Mouse (Mus musculus) C3H10T1/2 (cell line): ENCODE data around the gene Hoxb7. TPM values are rescaled to one million over a fixed set of nuclear protein-coding genes. Genes with fewer than 3 reads are reported as not detected.

Source experiments
- polyA plus RNA-seq, 2 experiments: library from polyadenylated mRNA; unstranded; fragments of >200 nt; fragmentation: generic; extraction: Trizol; gene quantifications; one replicate each; pipeline ENCODE4 v1.2.1; 2012; ENCODE audit warnings: missing spikeins in 2 of 2

The Hoxb7 gene
- not detected for polyA plus RNA-seq

GRCm38 (mm10) chr11:96285771-96286738, at the start of gene Hoxb7:
Gene Hoxb7 (plus strand): TSS chr11:96286623.

GRCm38 (mm10) chr11:96270996-96271540, 15.4 kb upstream of the Hoxb7 start, which contains the start of gene Hoxb9:
Gene Hoxb9 (plus strand): TSS chr11:96271457.

DNA sequence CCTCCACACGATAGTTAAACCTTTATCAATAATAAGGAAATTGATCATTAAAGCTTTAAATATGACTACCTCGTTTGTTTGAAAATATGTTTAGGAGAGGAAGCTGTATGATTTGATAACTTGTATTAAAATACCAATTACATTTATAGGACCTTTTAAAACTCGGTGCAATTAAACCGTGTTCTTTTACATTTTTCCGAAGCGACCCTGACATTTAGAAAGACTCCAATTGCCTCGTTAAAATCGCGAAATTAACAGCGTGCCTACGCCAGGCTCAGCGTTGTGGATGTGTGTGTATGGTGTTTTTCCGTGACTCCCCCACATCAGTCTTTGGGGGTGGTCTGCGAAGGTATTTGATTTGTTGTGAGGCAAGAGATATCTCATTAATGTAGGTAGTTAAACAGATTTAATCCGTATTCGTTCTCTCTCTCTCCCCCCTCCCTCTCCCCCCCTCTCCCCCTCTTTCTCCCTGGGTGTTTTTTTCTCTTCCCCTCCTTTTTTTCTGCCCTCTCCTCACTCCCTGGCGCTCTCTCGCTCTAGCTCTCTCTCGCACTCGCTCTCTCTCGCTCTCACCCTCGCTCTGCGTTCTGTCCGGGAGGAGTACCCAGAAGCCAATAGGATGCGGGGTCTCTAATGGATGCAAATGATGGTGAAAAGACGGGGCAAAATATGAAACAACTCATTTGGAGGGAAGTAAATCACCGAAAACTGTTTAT, 4.4 kb upstream of the Hoxb7 start, which contains the start of gene Hoxb8:
Hoxb8 (plus strand) TSS at position 51 of the 716 bp plus-strand sequence.

DNA sequence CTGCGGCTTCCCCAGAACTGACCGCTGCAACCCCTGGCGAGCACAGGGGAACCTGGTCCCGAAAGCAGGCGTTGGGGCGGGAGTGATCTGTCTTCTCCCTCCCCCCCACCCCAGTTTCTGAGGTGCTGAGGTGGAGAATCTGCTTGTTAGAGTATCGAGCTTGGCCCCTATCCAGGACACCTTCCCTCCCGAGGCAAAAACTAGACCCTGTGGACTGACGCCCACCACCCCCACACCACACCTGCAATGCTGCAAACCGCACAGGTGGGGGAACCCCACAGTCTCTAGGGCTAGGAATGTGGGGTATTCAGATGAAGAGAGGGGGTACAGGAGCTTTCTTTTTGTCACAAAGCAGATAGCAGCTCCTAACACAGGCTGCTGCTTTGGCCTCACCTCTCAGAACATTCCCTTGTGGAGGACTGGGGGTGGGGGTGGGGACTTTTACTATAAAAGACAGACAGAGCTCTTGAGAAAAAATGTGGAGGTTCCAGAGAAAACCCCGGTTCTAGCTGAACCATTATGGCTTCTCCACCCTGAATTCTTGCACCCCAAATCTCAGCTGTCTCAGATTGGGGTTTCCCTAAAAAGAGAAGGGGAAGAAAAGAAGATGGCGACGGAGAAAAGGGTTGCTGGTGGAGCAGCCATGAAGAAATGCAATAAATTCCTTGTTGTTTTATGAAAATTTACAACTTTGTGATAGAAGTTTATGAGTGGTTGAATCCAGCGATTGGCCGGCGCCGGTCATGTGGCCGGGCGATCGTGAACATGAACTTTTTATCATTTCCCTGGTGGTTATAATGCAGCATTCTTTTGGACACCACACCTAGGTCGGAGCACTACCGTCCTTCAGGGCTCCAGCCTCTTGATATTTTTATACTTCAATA, 5.5 kb downstream of the Hoxb7 start, which contains the start of gene Hoxb6:
Hoxb6 (plus strand) TSS at position 796 of the 884 bp plus-strand sequence.

GRCm38 (mm10) chr11:96303151-96304099, 17.0 kb downstream of the Hoxb7 start, which contains the start of gene Hoxb5:
Gene Hoxb5 (plus strand): TSS chr11:96303336.

GRCm38 (mm10) chr11:96317608-96318367, 31.4 kb downstream of the Hoxb7 start, which contains the start of gene Hoxb4:
Gene Hoxb4 (plus strand): TSS chr11:96318267.

GRCm38 (mm10) chr11:96323154-96323553, 36.7 kb downstream of the Hoxb7 start, which contains the start of gene Hoxb3:
Gene Hoxb3 (plus strand): TSS chr11:96323326.

Other genes starting within 250 kb of the Hoxb7 start
- 10 to 100 TPM; 50.3 to 83.2 TPM for gene Ube2z, start 221.2 kb upstream of the Hoxb7 start, polyA plus RNA-seq
- gene Atp5g1, start 211.0 kb upstream of the Hoxb7 start, polyA plus RNA-seq, result 1,000 to 10,000 TPM in 1 of 2 experiments, 100 to 1,000 TPM in 1; 623 to 1,824 TPM
- gene Calcoco2, start 174.7 kb upstream of the Hoxb7 start, polyA plus RNA-seq, result under 1 TPM in 1 of 2 experiments, not detected in 1; 0.07 TPM
- gene Ttll6, start 152.8 kb upstream of the Hoxb7 start, polyA plus RNA-seq, result under 1 TPM in 1 of 2 experiments, not detected in 1; 0.17 TPM
- gene Hoxb13, start 92.3 kb upstream of the Hoxb7 start, polyA plus RNA-seq, result under 1 TPM in 1 of 2 experiments, not detected in 1; 0.02 TPM
- not detected for gene Hoxb9, start 15.2 kb upstream of the Hoxb7 start, polyA plus RNA-seq
- gene Hoxb8, start 4.7 kb upstream of the Hoxb7 start, polyA plus RNA-seq, result not detected
- gene Hoxb6, start 5.9 kb downstream of the Hoxb7 start, polyA plus RNA-seq, result not detected
- under 1 TPM; 0.01 to 0.04 TPM for gene Hoxb5, start 16.7 kb downstream of the Hoxb7 start, polyA plus RNA-seq
- not detected for gene Hoxb4, start 31.6 kb downstream of the Hoxb7 start, polyA plus RNA-seq
- under 1 TPM in 1 of 2 experiments, not detected in 1; 0.06 TPM for gene Hoxb3, start 36.7 kb downstream of the Hoxb7 start, polyA plus RNA-seq
- not detected for gene Hoxb2, start 63.9 kb downstream of the Hoxb7 start, polyA plus RNA-seq
- not detected for gene Hoxb1, start 79.1 kb downstream of the Hoxb7 start, polyA plus RNA-seq
- gene Skap1, start 178.0 kb downstream of the Hoxb7 start, polyA plus RNA-seq, result under 1 TPM; 0.06 to 0.07 TPM